Mouse (Mus musculus): ENCODE measurements around the gene Ywhag. TPM values are rescaled to one million over a fixed set of nuclear protein-coding genes. Genes with fewer than 3 reads are reported as not detected.
A peak's percentile ranks its signal among the peaks of the same experiment; 100 is the strongest.

Ywhag gene
- polyA plus RNA-seq, 1 experiment from 2014 or later: 60.1 TPM

- Histone ChIP-seq H3K9me3 (replicated peaks; ENCODE audit: control insufficient read depth, low read length) (no peaks in the 10 kb centered on the region), H3K27me3 (ENCODE audit: control insufficient read depth, insufficient read depth, low read depth, low read length) (no peaks in the 10 kb centered on the region), H3K36me3 (ENCODE audit: control insufficient read depth, insufficient read depth) (peaks cover 12% of the 10 kb centered on the region), H3K4me1 (ENCODE audit: control insufficient read depth, low read depth, low read length) (peaks cover 27% of the 10 kb centered on the region), H3K4me3 (ENCODE audit: low read depth, low read length) (no peak overlapping the region), H3K27ac (ENCODE audit: low read length) (no peak overlapping the region), H3K4me2 (ENCODE audit: low read depth, low read length) (no peak overlapping the region), H3K9ac (ENCODE audit: low read depth, low read length) (no peak overlapping the region)
- no peak for ATAC-seq (ENCODE audit: low read depth)
- 79% methylated on average over 11 of the region's 11 CpGs for WGBS (ENCODE audit: insufficient replicate concordance)
These were observed 22.7 kb downstream of the Ywhag start for GRCm38 (mm10) chr5:135911633-135912220.

GRCm38 (mm10) chr5:135910813-135911212 is 23.6 kb downstream of the Ywhag start:
- peaks cover 12% of the 10 kb centered on the region for H3K36me3 ChIP-seq (ENCODE audit: control insufficient read depth, insufficient read depth)
- ATAC-seq (ENCODE audit: low read depth): no peak

GRCm38 (mm10) chr5:135909646-135910045 is 24.8 kb downstream of the Ywhag start:
- Histone ChIP-seq H3K27me3 (ENCODE audit: control insufficient read depth, insufficient read depth, low read depth, low read length) (no peaks in the 10 kb centered on the region), H3K9ac (ENCODE audit: low read depth, low read length) (no peak overlapping the region), H3K4me3 (ENCODE audit: low read depth, low read length) (no peak overlapping the region), H3K4me2 (ENCODE audit: low read depth, low read length) (no peak overlapping the region), H3K9me3 (replicated peaks; ENCODE audit: control insufficient read depth, low read length) (no peaks in the 10 kb centered on the region), H3K27ac (ENCODE audit: low read length) (no peak overlapping the region), H3K4me1 (ENCODE audit: control insufficient read depth, low read depth, low read length) (peaks cover 37% of the 10 kb centered on the region), H3K36me3 (ENCODE audit: control insufficient read depth, insufficient read depth) (peaks cover 12% of the 10 kb centered on the region)
- no peak for ATAC-seq (ENCODE audit: low read depth)
- 72% methylated on average over 10 of the region's 10 CpGs for WGBS (ENCODE audit: insufficient replicate concordance)

More at GRCm38 (mm10) chr5:135910813-135911212, 23.6 kb downstream of the Ywhag start:
- Histone ChIP-seq H3K4me2 (ENCODE audit: low read depth, low read length) (no peak overlapping the region), H3K9ac (ENCODE audit: low read depth, low read length) (no peak overlapping the region), H3K27me3 (ENCODE audit: control insufficient read depth, insufficient read depth, low read depth, low read length) (no peaks in the 10 kb centered on the region), H3K4me3 (ENCODE audit: low read depth, low read length) (no peak overlapping the region), H3K4me1 (ENCODE audit: control insufficient read depth, low read depth, low read length) (peaks cover 35% of the 10 kb centered on the region), H3K9me3 (replicated peaks; ENCODE audit: control insufficient read depth, low read length) (no peaks in the 10 kb centered on the region), H3K27ac (ENCODE audit: low read length) (no peak overlapping the region)
- WGBS (ENCODE audit: insufficient replicate concordance): 84% methylated on average over 25 of the region's 25 CpGs

- WGBS (ENCODE audit: insufficient replicate concordance): 82% methylated on average over 16 of the region's 16 CpGs
- no peaks in the 10 kb centered on the region for H3K27me3 ChIP-seq (ENCODE audit: control insufficient read depth, insufficient read depth, low read depth, low read length)
- H3K4me3 ChIP-seq (ENCODE audit: low read depth, low read length): no peak overlapping the region
- no peak overlapping the region for H3K4me2 ChIP-seq (ENCODE audit: low read depth, low read length)
- no peak overlapping the region for H3K9ac ChIP-seq (ENCODE audit: low read depth, low read length)
- no peaks in the 10 kb centered on the region for H3K9me3 ChIP-seq (replicated peaks; ENCODE audit: control insufficient read depth, low read length)
- peaks cover 12% of the 10 kb centered on the region for H3K36me3 ChIP-seq (ENCODE audit: control insufficient read depth, insufficient read depth)
- H3K4me1 ChIP-seq (ENCODE audit: control insufficient read depth, low read depth, low read length): peaks cover 38% of the 10 kb centered on the region
- peak; percentile 53 for ATAC-seq (ENCODE audit: low read depth)
- peak overlapping the region; percentile 64 for H3K27ac ChIP-seq (ENCODE audit: low read length)
These were observed 25.4 kb downstream of the Ywhag start for GRCm38 (mm10) chr5:135908989-135909388.

GRCm38 (mm10) chr5:135908185-135908584 is 26.2 kb downstream of the Ywhag start:
- Histone ChIP-seq H3K4me3 (ENCODE audit: low read depth, low read length) (no peak overlapping the region), H3K9me3 (replicated peaks; ENCODE audit: control insufficient read depth, low read length) (no peaks in the 10 kb centered on the region), H3K9ac (ENCODE audit: low read depth, low read length) (no peak overlapping the region), H3K27ac (ENCODE audit: low read length) (peak overlapping the region; percentile 68; the same call in 1 of the 2 replicates), H3K4me1 (ENCODE audit: control insufficient read depth, low read depth, low read length) (peaks cover 36% of the 10 kb centered on the region), H3K27me3 (ENCODE audit: control insufficient read depth, insufficient read depth, low read depth, low read length) (no peaks in the 10 kb centered on the region), H3K4me2 (ENCODE audit: low read depth, low read length) (no peak overlapping the region), H3K36me3 (ENCODE audit: control insufficient read depth, insufficient read depth) (peaks cover 12% of the 10 kb centered on the region)
- no peak for ATAC-seq (ENCODE audit: low read depth)
- WGBS (ENCODE audit: insufficient replicate concordance): 72% methylated on average over 12 of the region's 12 CpGs

GRCm38 (mm10) chr5:135907256-135907655 is 27.2 kb downstream of the Ywhag start:
- WGBS (ENCODE audit: insufficient replicate concordance): 61% methylated on average over 13 of the region's 13 CpGs
- no peak overlapping the region for H3K9ac ChIP-seq (ENCODE audit: low read depth, low read length)
- H3K27ac ChIP-seq (ENCODE audit: low read length): peak overlapping the region; percentile 68
- peaks cover 35% of the 10 kb centered on the region for H3K4me1 ChIP-seq (ENCODE audit: control insufficient read depth, low read depth, low read length)
- no peak overlapping the region for H3K4me3 ChIP-seq (ENCODE audit: low read depth, low read length)
- no peak overlapping the region for H3K4me2 ChIP-seq (ENCODE audit: low read depth, low read length)
- peak; percentile 52 for ATAC-seq (ENCODE audit: low read depth)
- H3K36me3 ChIP-seq (ENCODE audit: control insufficient read depth, insufficient read depth): peaks cover 12% of the 10 kb centered on the region
- no peaks in the 10 kb centered on the region for H3K9me3 ChIP-seq (replicated peaks; ENCODE audit: control insufficient read depth, low read length)
- H3K27me3 ChIP-seq (ENCODE audit: control insufficient read depth, insufficient read depth, low read depth, low read length): no peaks in the 10 kb centered on the region

GRCm38 (mm10) chr5:135906846-135907245 is 27.6 kb downstream of the Ywhag start:
- H3K27me3 ChIP-seq (ENCODE audit: control insufficient read depth, insufficient read depth, low read depth, low read length): no peaks in the 10 kb centered on the region
- no peak overlapping the region for H3K4me3 ChIP-seq (ENCODE audit: low read depth, low read length)
- no peaks in the 10 kb centered on the region for H3K9me3 ChIP-seq (replicated peaks; ENCODE audit: control insufficient read depth, low read length)
- H3K36me3 ChIP-seq (ENCODE audit: control insufficient read depth, insufficient read depth): peaks cover 12% of the 10 kb centered on the region
- no peak overlapping the region for H3K4me2 ChIP-seq (ENCODE audit: low read depth, low read length)
- peak overlapping the region; percentile 68 for H3K27ac ChIP-seq (ENCODE audit: low read length)
- 43% methylated on average over 4 of the region's 4 CpGs for WGBS (ENCODE audit: insufficient replicate concordance)
- ATAC-seq (ENCODE audit: low read depth): no peak
- no peak overlapping the region for H3K9ac ChIP-seq (ENCODE audit: low read depth, low read length)
- H3K4me1 ChIP-seq (ENCODE audit: control insufficient read depth, low read depth, low read length): peaks cover 35% of the 10 kb centered on the region

GRCm38 (mm10) chr5:135905320-135906225 is 28.8 kb downstream of the Ywhag start:
- peaks cover 35% of the 10 kb centered on the region for H3K4me1 ChIP-seq (ENCODE audit: control insufficient read depth, low read depth, low read length)
- peaks cover 6% of the 10 kb centered on the region for H3K36me3 ChIP-seq (ENCODE audit: control insufficient read depth, insufficient read depth)
- H3K27ac ChIP-seq (ENCODE audit: low read length): no peak overlapping the region
- H3K9ac ChIP-seq (ENCODE audit: low read depth, low read length): no peak overlapping the region
- H3K27me3 ChIP-seq (ENCODE audit: control insufficient read depth, insufficient read depth, low read depth, low read length): no peaks in the 10 kb centered on the region
- ATAC-seq (ENCODE audit: low read depth): no peak
- H3K9me3 ChIP-seq (replicated peaks; ENCODE audit: control insufficient read depth, low read length): no peaks in the 10 kb centered on the region
- 29% methylated on average over 8 of the region's 8 CpGs for WGBS (ENCODE audit: insufficient replicate concordance)
- H3K4me3 ChIP-seq (ENCODE audit: low read depth, low read length): no peak overlapping the region
- no peak overlapping the region for H3K4me2 ChIP-seq (ENCODE audit: low read depth, low read length)

- Histone ChIP-seq H3K27me3 (ENCODE audit: control insufficient read depth, insufficient read depth, low read depth, low read length) (no peaks in the 10 kb centered on the region), H3K27ac (ENCODE audit: low read length) (no peak overlapping the region), H3K36me3 (ENCODE audit: control insufficient read depth, insufficient read depth) (no peaks in the 10 kb centered on the region; the same call in 1 of the 2 replicates), H3K4me1 (ENCODE audit: control insufficient read depth, low read depth, low read length) (peaks cover 33% of the 10 kb centered on the region), H3K9ac (ENCODE audit: low read depth, low read length) (no peak overlapping the region), H3K4me3 (ENCODE audit: low read depth, low read length) (no peak overlapping the region), H3K4me2 (ENCODE audit: low read depth, low read length) (no peak overlapping the region), H3K9me3 (replicated peaks; ENCODE audit: control insufficient read depth, low read length) (no peaks in the 10 kb centered on the region)
- no peak for ATAC-seq (ENCODE audit: low read depth)
- 56% methylated on average over 5 of the region's 5 CpGs for WGBS (ENCODE audit: insufficient replicate concordance)
These were observed 30.2 kb downstream of the Ywhag start for GRCm38 (mm10) chr5:135904259-135904658.
